Mouse (Mus musculus) hindbrain, embryonic 13.5 days (tissue): Measurements from ENCODE around the gene Gm5483. TPM values are rescaled to one million over a fixed set of nuclear protein-coding genes. Genes with fewer than 3 reads are reported as not detected.

Source experiments
- polyA plus RNA-seq: library from polyadenylated mRNA; unstranded; fragments of >200 nt; fragmentation: Nextera tagmentation; extraction: Ambion mirVana; gene quantifications from 2 replicates; pipeline ENCODE4 v1.2.1, GENCODE M21; 2015

Gm5483 gene
- polyA plus RNA-seq, 1 experiment from 2014 or later = 1.4 TPM

Other genes with a start within 250 kb of the Gm5483 start
- gene Parp9, start 245.7 kb upstream of the Gm5483 start, polyA plus RNA-seq = 1.8 and 1.9 TPM in 2 replicates
- 1.3 and 1.5 TPM in 2 replicates for gene Dtx3l, start 245.1 kb upstream of the Gm5483 start, polyA plus RNA-seq
- gene Kpna1, start 205.5 kb upstream of the Gm5483 start, polyA plus RNA-seq = 79.2 and 82.8 TPM in 2 replicates
- 14.1 and 14.8 TPM in 2 replicates for gene Wdr5b, start 143.0 kb upstream of the Gm5483 start, polyA plus RNA-seq
- 144 and 159 TPM in 2 replicates for gene Fam162a, start 112.6 kb upstream of the Gm5483 start, polyA plus RNA-seq
- gene Ccdc58, start 112.5 kb upstream of the Gm5483 start, polyA plus RNA-seq = 35.2 and 42.1 TPM in 2 replicates
- 0.06 TPM in 1 of 2 replicates, not detected in the other for gene Csta1, start 53.0 kb upstream of the Gm5483 start, polyA plus RNA-seq
- 0.56 TPM in 1 of 2 replicates, not detected in the other for gene Stfa2l1, start 27.4 kb upstream of the Gm5483 start, polyA plus RNA-seq
- not detected in 2 replicates for gene Gm5416, start 26.2 kb downstream of the Gm5483 start, polyA plus RNA-seq
- gene 2010005H15Rik, start 37.3 kb downstream of the Gm5483 start, polyA plus RNA-seq = 0.47 TPM in 1 of 2 replicates, not detected in the other
- 1.9 and 2.4 TPM in 2 replicates for gene Stfa1, start 92.7 kb downstream of the Gm5483 start, polyA plus RNA-seq
- not detected in 2 replicates for gene BC117090, start 150.1 kb downstream of the Gm5483 start, polyA plus RNA-seq
- gene BC100530, start 183.5 kb downstream of the Gm5483 start, polyA plus RNA-seq = 1.7 and 3.0 TPM in 2 replicates
- gene Stfa2, start 224.2 kb downstream of the Gm5483 start, polyA plus RNA-seq = 0.63 TPM in 1 of 2 replicates, not detected in the other